Mouse (Mus musculus) thymus, postnatal 36 days (tissue): ENCODE data around the gene Wwc2.

Experiments
- DNase-seq, 2 experiments: peaks; one replicate each; pipeline ENCODE4 v3.0.0; 2022; ENCODE audit warnings: mixed read lengths in 2 of 2

Gene Wwc2

GRCm38 (mm10) chr8:47779589-47779988 lies 211.1 kb downstream of the Wwc2 start:
- DNase-seq: no peak

- DNase-seq: no peak
These were observed 213.3 kb downstream of the Wwc2 start for GRCm38 (mm10) chr8:47777415-47777814.
